Mouse (Mus musculus) layer of hippocampus, adult 18-20 months (tissue): ENCODE results near the gene Enho. TPM values are rescaled to one million over a fixed set of nuclear protein-coding genes. Genes with fewer than 3 reads are reported as not detected.
A peak's percentile ranks its signal among the peaks of the same experiment; 100 is the strongest.
"Not testable (repeated sequence)": the region's sequence is repeated elsewhere in the genome, so short reads cannot be mapped to it uniquely, and the experiment has no call there.

Experiments
- DNase-seq, 2 experiments: peaks; one replicate each; pipeline ENCODE4 v3.0.0; 2022; ENCODE audit warnings: low spot score in 2 of 2
- long read RNA-seq: library from polyadenylated mRNA; stranded (forward); transcript quantifications from one replicate; pipeline ENCODE4 v2.0.0, GENCODE M21; 2021
- total RNA-seq, 2 experiments: library from RNA; stranded (reverse); gene quantifications; 2 replicates each; pipeline ENCODE4 v1.2.3; 2021

The Enho gene
- 10 to 100 TPM; 61.9 to 65.0 TPM for total RNA-seq
- long read RNA-seq, transcript Enho-201 (2 exons, 1,269 nt) = major isoform, 62 of 65 reads
- long read RNA-seq, partial matches to known transcripts = 0 of 65 reads
- long read RNA-seq, other reads (novel, unspliced or antisense) = 3 of 65 reads

DNA sequence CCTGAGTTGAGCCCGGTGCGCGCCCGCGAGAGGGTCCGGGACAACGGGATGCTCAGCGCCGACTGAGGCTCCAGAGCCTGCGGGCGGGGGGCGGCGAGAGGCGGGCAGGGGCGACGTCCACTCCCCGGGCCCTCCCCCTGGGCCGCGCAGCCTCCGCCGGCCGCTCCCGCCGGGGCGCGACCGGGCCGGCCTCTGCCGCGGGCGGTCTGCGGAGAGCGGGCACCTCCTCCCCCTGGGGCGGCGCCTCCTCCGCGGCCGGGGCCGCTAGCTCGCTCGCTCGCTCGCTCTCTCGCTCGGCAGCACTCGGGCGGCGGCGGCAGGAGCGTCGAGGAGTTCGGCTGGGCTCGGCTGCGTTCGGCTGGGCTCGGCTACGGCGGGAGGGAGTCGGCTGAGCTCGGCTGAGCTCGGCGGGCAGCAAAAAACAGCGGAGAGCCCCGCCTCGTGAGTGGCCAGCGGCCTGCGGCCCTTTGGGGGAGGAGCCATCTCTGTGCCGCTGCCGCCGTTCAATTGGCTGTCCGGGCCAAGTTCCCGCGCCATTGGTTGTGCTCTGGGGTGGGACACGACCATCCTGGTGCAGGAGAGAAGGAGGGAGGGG, at the start of gene Enho:
Enho (minus strand) TSS at position 412 of the 595 bp plus-strand sequence.
- DNase-seq = peak; percentile 92

DNA sequence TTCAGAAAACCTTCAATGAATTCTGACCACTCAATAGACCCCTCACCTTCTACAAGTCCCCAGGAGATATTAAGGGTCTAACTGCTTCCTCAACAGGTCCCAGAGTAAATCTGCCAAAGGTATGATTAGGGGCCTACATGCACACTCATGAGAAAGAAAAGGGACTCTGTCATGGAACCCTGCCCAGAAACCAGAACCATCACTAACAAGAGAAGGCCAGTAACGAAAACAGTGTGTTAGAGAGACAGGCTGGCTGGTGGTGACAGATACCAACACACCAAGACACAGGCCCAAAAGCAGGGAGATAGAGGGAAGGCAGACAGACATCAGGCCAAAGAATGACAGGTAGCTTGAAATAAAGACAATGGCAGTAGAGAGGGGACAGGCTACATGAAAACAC, 48.4 kb upstream of the Enho start:
- DNase-seq = not testable (repeated sequence)

DNA sequence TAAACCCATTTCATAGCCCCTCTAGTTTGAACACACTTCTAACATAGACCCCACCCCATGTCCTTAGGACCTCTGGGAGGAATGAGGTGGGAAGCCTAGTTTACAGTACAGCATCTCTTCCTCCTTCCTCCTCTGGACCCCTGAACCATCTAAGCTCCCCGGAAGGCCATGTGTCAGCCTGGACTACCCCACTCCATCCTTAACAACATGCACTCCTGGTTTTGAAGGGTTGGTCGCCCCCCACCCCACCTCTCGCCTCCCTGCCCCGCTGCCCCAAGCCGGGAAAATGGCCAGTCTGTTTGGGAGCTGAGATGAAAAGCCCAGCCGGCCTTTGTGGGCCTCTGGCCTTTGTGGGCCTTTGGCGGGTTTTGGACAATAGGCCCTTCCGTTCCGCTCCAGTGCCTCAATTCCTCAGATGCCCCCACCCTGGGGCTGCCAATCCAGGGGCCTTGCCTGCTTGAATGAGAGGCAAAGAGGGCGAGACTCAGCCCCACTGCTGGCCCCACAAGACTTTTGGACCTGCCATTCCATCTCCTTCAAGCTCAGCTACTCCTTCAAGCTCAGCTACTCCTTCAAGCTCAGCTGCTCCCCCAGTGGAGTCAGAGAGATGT, 45.9 kb upstream of the Enho start:
- DNase-seq = not testable (repeated sequence)

DNA sequence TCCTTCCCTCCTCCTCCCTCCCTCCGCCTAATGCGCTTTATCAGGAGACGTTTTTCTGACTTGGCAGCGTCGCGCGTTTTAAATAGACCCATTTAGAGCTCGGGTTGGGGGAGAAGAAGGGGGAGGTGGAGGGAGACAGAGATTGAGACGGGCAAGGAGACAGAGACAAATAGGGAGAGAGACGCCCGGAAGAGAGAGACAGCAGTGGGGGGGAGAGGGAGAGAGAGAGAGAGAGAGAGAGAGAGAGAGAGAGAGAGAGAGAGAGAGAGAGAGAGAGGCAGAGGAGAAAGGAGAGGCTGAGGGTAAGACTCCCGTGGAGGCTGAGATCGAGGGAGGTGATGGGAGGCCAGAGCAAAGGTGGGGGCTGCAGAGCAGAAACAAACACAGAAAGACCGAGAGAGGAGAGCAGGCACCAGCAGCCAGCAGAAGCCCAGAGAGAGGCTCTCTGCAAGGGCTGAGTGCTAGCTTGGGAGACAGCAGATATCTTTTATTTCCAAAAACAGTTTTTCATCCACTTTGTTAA, 44.9 kb upstream of the Enho start:
- not testable (repeated sequence) for DNase-seq

DNA sequence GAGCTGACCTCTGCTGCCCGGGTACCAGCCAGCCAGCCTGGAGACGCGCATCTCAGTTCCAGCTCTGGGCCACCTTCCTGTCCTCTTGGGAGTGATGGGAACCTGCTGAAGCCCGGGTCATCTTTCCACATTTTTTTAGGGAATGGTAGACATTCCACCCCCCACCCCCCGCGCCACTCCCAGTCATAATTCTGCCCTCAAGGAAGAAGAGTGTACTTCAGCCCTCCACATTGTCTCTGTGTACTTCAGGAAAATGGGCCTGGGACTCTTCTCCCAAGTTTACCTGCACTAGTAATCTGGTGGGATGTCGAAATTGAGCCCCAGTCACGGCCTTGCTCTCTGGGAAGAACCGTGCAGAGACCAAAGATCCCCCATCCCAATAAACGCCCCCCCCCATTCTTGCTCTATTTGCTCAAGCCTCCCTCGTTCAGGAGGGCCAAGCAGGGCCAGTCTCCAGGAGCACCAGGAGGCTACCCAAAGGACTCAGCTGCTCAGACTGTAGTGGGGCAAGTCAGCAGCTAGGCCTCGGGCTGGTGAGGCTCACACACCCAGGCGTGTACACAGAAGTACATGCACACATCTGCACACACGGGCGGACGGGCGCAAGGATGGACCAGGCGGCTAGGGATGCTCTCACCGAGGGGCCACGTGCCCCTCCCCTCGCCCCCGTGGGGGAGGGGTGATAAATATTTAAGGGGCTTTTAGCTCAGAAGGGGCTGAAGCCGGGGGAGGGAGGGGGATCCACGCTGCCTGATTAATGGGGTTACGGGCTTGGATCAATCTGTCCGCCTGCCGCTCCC, 44.2 kb upstream of the Enho start:
- DNase-seq = not testable (repeated sequence)

DNA sequence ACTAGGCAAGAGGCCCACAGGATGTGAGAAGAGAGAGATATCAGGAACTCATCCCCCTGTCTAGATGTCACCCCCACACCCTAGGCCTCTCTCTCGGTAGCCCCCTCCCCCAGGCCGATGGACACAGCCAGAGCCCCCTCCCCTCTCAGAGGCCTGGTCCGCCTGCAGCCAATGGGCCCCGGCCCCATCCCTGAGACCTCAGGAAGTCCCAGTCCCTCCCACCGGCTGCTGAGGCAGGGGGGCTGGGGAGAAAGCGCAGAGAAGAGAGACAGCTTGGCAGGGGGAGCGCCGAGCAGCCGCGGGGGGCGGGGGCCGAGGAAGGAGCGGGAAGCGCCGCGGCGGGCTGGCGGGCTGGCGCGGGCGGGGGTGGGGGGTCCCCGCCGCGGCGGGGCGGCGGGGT, 43.2 kb upstream of the Enho start:
- not testable (repeated sequence) for DNase-seq

DNA sequence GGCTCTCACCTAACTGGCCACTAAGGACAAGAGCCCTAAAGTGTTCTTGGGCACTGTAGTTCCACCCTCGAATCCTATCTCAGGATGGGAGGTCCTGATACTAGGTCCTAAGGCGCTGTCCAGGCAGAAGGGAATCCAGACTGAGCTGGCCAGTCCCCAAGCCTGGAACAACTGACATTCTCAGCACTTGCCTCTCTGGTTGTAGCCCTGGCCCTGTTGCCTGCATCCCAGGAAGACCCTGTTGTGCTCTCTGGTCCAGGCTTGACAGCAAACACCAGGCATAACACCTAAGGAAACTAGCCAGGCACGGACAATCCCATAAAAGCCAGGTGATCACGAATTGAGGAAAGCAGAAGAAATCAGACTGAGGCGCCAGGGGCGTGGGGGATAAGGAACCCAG, 42.7 kb upstream of the Enho start:
- no peak for DNase-seq

- peak in 1 of 2 experiments; percentile 48 for DNase-seq
These were observed 41.8 kb upstream of the Enho start for GRCm38 (mm10) chr4:41681947-41682346.

GRCm38 (mm10) chr4:41681176-41681575, 41.1 kb upstream of the Enho start:
- DNase-seq = peak; percentile 43 to 62

DNA sequence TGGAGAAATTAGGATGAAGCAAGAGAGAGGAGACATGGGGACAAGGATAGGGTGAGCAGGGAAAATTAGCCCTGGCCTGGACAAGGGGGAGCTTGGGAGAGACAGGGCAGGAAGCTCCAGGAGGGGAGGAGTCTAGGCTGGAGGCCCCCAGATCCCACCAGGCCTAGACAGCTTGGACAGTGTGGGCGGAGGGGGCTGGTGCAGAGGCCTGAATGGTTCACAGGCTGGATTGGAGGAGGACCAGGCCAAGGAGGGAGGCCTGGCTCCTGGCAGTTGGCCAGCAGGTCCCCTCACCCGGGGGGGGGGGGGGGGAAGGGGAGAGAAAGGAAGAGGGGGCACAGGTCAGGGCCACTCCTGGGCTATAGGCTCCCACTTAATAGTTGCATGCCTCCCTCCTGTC, 39.2 kb upstream of the Enho start:
- DNase-seq = no peak

GRCm38 (mm10) chr4:41678863-41679262, 38.7 kb upstream of the Enho start:
- no peak for DNase-seq

GRCm38 (mm10) chr4:41677006-41677629, 37.0 kb upstream of the Enho start:
- DNase-seq = no peak

GRCm38 (mm10) chr4:41676248-41677005, 36.3 kb upstream of the Enho start:
- DNase-seq = peak in 1 of 2 experiments; percentile 15

DNA sequence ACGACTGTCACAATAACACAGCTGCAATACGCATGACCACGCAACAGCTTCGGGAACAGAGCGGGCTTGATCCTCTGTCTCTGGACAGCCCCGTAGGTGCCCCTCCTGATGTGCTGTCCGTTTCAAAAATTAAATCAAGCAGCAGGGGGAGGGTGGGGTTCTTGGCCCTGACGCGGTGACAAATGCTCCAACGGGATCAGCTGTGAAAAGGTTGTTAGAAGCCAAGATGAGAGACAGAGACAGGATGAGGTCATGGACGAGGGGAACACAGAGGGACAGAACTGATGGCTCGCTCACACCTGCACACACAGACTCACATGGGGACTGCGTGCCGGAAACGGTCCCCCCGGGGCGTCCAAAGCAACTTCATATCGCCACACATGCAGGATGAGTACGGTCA, 33.1 kb upstream of the Enho start:
- no peak for DNase-seq

DNA sequence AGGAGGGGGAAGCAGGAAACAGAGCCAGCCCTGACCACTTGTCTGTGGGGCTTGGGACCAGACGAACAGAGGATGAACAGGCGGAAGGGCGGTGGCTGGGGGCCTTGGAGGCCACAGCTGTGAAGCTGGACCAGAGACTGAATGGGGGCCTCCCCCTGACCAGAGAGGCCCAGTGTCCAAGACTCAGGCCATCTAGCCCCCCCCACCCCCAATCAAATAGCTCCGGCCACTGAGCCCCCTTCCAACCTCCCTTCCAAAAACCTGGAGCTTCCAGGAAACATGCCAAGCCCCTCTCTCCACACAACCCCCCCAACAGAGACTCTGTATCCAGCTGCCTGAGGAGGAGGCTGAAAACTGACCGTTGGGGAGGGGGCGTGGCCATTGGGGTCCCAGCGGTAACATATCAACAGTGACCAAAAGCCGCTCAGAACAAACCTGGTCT, 32.4 kb upstream of the Enho start:
- DNase-seq = no peak

DNA sequence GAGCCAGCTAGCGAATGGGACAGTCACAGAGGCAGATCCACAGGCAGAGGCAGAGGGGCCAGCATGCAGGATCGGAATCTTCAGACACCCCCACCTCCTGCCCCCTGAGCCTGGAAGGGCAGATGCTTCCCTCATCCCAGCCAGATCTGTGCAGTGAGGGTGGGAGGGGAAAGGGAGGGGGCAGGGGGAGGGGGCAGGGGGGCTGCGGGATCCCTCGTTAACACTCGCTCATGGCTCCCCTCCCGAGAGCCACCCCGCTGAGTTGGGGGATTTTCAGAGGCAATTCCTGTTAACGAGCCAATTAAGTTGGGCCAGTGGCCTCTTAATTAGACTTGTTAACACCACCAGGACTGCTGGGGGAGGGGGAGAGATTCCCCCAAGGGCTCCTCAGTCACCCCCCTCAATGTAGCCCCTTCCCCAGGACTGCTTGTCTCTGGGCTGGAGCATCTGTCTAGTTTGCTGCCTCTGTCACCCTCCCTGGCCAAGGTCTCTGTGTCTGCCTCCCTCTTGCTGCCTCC, 31.9 kb upstream of the Enho start:
- DNase-seq = no peak

DNA sequence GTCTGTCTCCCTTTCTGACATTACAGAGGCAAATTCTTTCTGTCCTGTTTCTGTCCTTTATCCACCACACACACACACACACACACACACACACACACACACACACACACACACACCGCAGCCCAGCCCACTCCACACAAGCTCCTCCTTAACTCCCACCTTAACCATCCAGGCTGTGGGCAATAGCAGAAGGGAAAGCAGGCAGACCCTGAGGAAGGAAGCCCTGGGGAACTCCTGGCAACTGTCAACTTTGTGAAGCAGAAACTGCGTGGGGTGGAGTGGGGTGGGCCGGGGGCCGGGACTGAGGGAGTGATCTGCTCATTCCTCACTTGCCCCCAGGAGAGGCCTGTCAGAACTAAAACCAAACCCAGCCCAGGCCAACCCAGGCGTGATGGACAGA, 31.4 kb upstream of the Enho start:
- no peak for DNase-seq

DNA sequence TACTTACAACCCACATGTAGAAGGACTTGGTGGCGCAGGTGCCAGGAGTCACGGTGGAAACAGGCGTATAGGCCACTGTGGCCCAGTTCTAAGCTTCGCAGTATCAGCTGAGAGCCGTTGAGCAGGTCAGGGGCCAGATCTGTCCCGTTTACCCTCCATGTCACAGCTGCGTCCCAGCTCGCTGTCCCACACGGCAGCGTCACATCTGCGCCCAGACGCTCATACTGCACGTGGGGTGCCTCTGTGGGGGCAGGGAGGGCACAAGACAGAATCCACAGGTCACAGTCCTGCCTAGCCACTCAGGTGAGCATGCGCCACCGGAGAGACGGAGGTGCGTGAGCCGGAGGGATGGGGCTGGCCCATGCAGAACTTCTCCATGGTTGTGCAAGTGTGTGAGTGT, 30.7 kb upstream of the Enho start:
- no peak for DNase-seq

DNA sequence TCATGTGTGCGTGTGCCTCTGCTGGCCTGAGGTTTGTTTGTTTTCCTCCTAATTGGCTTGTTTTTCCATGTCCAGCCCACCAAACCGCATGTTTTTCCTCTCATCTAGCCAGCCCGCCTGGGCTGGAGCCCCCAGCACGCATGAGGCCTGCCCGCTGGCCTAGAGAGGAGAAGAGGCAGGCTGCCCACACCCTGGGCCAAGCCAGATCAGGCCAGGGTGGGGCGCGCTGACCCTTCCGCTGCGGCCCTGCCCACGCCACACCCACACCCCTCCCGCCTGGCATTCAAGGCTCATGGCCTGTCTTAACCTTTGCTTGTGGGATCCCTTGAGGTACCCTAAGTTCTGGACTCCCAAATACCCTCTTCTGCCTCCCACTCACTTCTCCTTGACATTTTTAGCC, 26.5 kb upstream of the Enho start:
- DNase-seq = no peak

- no peak for DNase-seq
These were observed 25.0 kb upstream of the Enho start for GRCm38 (mm10) chr4:41665009-41665675.
